Mouse (Mus musculus) midbrain, embryonic 12.5 days (tissue): Measurements from ENCODE around the gene Fhod1. TPM values are rescaled to one million over a fixed set of nuclear protein-coding genes. Genes with fewer than 3 reads are reported as not detected.

Experiments
- ATAC-seq: fragments of 200-750 bp; cut with Nextera tagmentation; 2 replicates; pipeline ENCODE4 v1.8.0; 2017; ENCODE audit warnings: low read depth, moderate TSS enrichment, moderate library complexity; ENCODE audit not compliant: low FRiP score
- H3K27ac ChIP-seq: fragments of 300-500 bp; sonication (generic); replicated peaks from 2 replicates; pipeline ENCODE4 v1.5.1; 2016; ENCODE audit warnings: mild to moderate bottlenecking
- H3K27me3 ChIP-seq: fragments of 300-500 bp; sonication (generic); 2 replicates; pipeline ENCODE4 v1.6.1; 2016; ENCODE audit warnings: mild to moderate bottlenecking
- H3K36me3 ChIP-seq: fragments of 300-500 bp; sonication (generic); 2 replicates; pipeline ENCODE4 v1.6.1; 2016
- H3K4me1 ChIP-seq: fragments of 300-500 bp; sonication (generic); 2 replicates; pipeline ENCODE4 v1.6.1; 2016
- H3K4me2 ChIP-seq: fragments of 300-500 bp; sonication (generic); replicated peaks from 2 replicates; pipeline ENCODE4 v1.6.1; 2016; ENCODE audit warnings: mild to moderate bottlenecking, moderate library complexity
- H3K4me3 ChIP-seq: fragments of 300-500 bp; sonication (generic); 2 replicates; pipeline ENCODE4 v1.5.1; 2016; ENCODE audit warnings: mild to moderate bottlenecking
- H3K9ac ChIP-seq: fragments of 300-500 bp; sonication (generic); replicated peaks from 2 replicates; pipeline ENCODE4 v1.6.1; 2016; ENCODE audit warnings: mild to moderate bottlenecking, moderate library complexity
- H3K9me3 ChIP-seq: fragments of 300-500 bp; sonication (generic); 2 replicates; pipeline ENCODE4 v1.6.1; 2016; ENCODE audit warnings: mild to moderate bottlenecking
- WGBS: fragments of 180-500 bp; shearing (Covaris S2); methylation state at CpG from one replicate; pipeline ENCODE4 v1.1.7; 2016; 5-methylcytosine and 5-hydroxymethylcytosine counted together
- polyA plus RNA-seq: library from polyadenylated mRNA; unstranded; fragments of >200 nt; fragmentation: Nextera tagmentation; extraction: Ambion mirVana; gene quantifications from 2 replicates; pipeline ENCODE4 v1.2.1, GENCODE M21; 2016

Fhod1 gene
- polyA plus RNA-seq, 1 experiment from 2014 or later = 2.0 TPM

GRCm38 (mm10) chr8:105361751-105362702 is 14.3 kb upstream of the Fhod1 start:
- Histone ChIP-seq H3K27ac (no peak overlapping the region), H3K4me3 (no peak overlapping the region), H3K9me3 (no peaks in the 10 kb centered on the region), H3K36me3 (peaks cover 17% of the 10 kb centered on the region; the same call in 1 of the 2 replicates), H3K4me2 (no peak overlapping the region), H3K4me1 (peaks cover 3% of the 10 kb centered on the region; the same call in 1 of the 2 replicates), H3K27me3 (no peaks in the 10 kb centered on the region), H3K9ac (no peak overlapping the region)
- no peak for ATAC-seq
- WGBS = 83% methylated on average over 12 of the region's 12 CpGs

- Histone ChIP-seq H3K9me3 (no peaks in the 10 kb centered on the region), H3K4me1 (peaks cover 3% of the 10 kb centered on the region; the same call in 1 of the 2 replicates), H3K4me2 (no peak overlapping the region), H3K9ac (no peak overlapping the region), H3K36me3 (peaks cover 12% of the 10 kb centered on the region; the same call in 1 of the 2 replicates), H3K27ac (no peak overlapping the region), H3K27me3 (no peaks in the 10 kb centered on the region), H3K4me3 (no peak overlapping the region)
- WGBS = 54% methylated on average over 4 of the region's 4 CpGs
- no peak for ATAC-seq
Measured at GRCm38 (mm10) chr8:105359646-105360045, 11.9 kb upstream of the Fhod1 start.

GRCm38 (mm10) chr8:105359208-105359607 is 11.5 kb upstream of the Fhod1 start:
- Histone ChIP-seq H3K9me3 (no peaks in the 10 kb centered on the region), H3K4me1 (peaks cover 3% of the 10 kb centered on the region; the same call in 1 of the 2 replicates), H3K4me2 (no peak overlapping the region), H3K4me3 (no peak overlapping the region), H3K36me3 (peaks cover 8% of the 10 kb centered on the region; the same call in 1 of the 2 replicates), H3K9ac (no peak overlapping the region), H3K27me3 (no peaks in the 10 kb centered on the region), H3K27ac (no peak overlapping the region)
- 74% methylated on average over 15 of the region's 15 CpGs for WGBS
- 0 out of 2 replicates have a peak, but pooled peaks have one; percentile 12 for ATAC-seq

- Histone ChIP-seq H3K4me1 (peaks cover 3% of the 10 kb centered on the region; the same call in 1 of the 2 replicates), H3K4me3 (no peak overlapping the region), H3K27ac (no peak overlapping the region), H3K9ac (no peak overlapping the region), H3K4me2 (no peak overlapping the region), H3K36me3 (peaks cover 3% of the 10 kb centered on the region; the same call in 1 of the 2 replicates), H3K9me3 (no peaks in the 10 kb centered on the region), H3K27me3 (no peaks in the 10 kb centered on the region)
- no peak for ATAC-seq
- WGBS = 88% methylated on average over 14 of the region's 14 CpGs
Measured at GRCm38 (mm10) chr8:105356681-105357080, 8.9 kb upstream of the Fhod1 start.

- H3K4me3 ChIP-seq = no peak overlapping the region
- H3K9me3 ChIP-seq = no peaks in the 10 kb centered on the region
- H3K27me3 ChIP-seq = peaks cover 7% of the 10 kb centered on the region
- ATAC-seq = no peak
- H3K27ac ChIP-seq = no peak overlapping the region
- WGBS = 62% methylated on average over 26 of the region's 26 CpGs
- H3K36me3 ChIP-seq = peaks cover 3% of the 10 kb centered on the region; the same call in 1 of the 2 replicates
- H3K9ac ChIP-seq = no peak overlapping the region
- no peak overlapping the region for H3K4me2 ChIP-seq
- peaks cover 6% of the 10 kb centered on the region for H3K4me1 ChIP-seq
Measured at GRCm38 (mm10) chr8:105355179-105356024, 7.6 kb upstream of the Fhod1 start.

GRCm38 (mm10) chr8:105354549-105354948 is 6.8 kb upstream of the Fhod1 start:
- Histone ChIP-seq H3K4me1 (peaks cover 12% of the 10 kb centered on the region), H3K9ac (no peak overlapping the region), H3K9me3 (no peaks in the 10 kb centered on the region), H3K36me3 (peaks cover 3% of the 10 kb centered on the region; the same call in 1 of the 2 replicates), H3K4me3 (no peak overlapping the region), H3K27ac (no peak overlapping the region), H3K4me2 (no peak overlapping the region), H3K27me3 (peaks cover 9% of the 10 kb centered on the region)
- ATAC-seq = no peak
- 89% methylated on average over 4 of the region's 4 CpGs for WGBS

- no peak for ATAC-seq
- Histone ChIP-seq H3K27me3 (peaks cover 9% of the 10 kb centered on the region), H3K9ac (no peak overlapping the region), H3K4me2 (no peak overlapping the region), H3K36me3 (peaks cover 3% of the 10 kb centered on the region; the same call in 1 of the 2 replicates), H3K27ac (no peak overlapping the region), H3K9me3 (no peaks in the 10 kb centered on the region), H3K4me1 (peaks cover 16% of the 10 kb centered on the region), H3K4me3 (no peak overlapping the region)
- 80% methylated on average over 8 of the region's 8 CpGs for WGBS
Measured at GRCm38 (mm10) chr8:105353583-105354135, 5.9 kb upstream of the Fhod1 start.

- 50% methylated on average over 7 of the region's 7 CpGs for WGBS
- H3K36me3 ChIP-seq = no peaks in the 10 kb centered on the region
- H3K27ac ChIP-seq = no peak overlapping the region
- H3K27me3 ChIP-seq = peaks cover 25% of the 10 kb centered on the region
- peak overlapping the region; percentile 89 for H3K4me2 ChIP-seq
- peaks cover 41% of the 10 kb centered on the region for H3K4me1 ChIP-seq
- no peak overlapping the region for H3K9ac ChIP-seq
- ATAC-seq = no peak
- H3K9me3 ChIP-seq = no peaks in the 10 kb centered on the region
- peak overlapping the region; percentile 57 for H3K4me3 ChIP-seq
Measured at GRCm38 (mm10) chr8:105350186-105350585, 2.4 kb upstream of the Fhod1 start.

GRCm38 (mm10) chr8:105349096-105349771 is 1.5 kb upstream of the Fhod1 start:
- Histone ChIP-seq H3K36me3 (no peaks in the 10 kb centered on the region), H3K4me3 (peak overlapping the region; percentile 57), H3K4me2 (peak overlapping the region; percentile 89), H3K27me3 (peaks cover 25% of the 10 kb centered on the region), H3K9ac (peak overlapping the region; percentile 70), H3K4me1 (peaks cover 41% of the 10 kb centered on the region), H3K9me3 (no peaks in the 10 kb centered on the region), H3K27ac (peak overlapping the region; percentile 65)
- 1% methylated on average over 30 of the region's 48 CpGs for WGBS
- ATAC-seq = peak; percentile 25

- no peaks in the 10 kb centered on the region for H3K36me3 ChIP-seq
Measured at GRCm38 (mm10) chr8:105348450-105349095, 820 bp upstream of the Fhod1 start, which contains the start of gene Slc9a5. Slc9a5 (plus strand) TSS chr8:105348843.

More at GRCm38 (mm10) chr8:105348450-105349095, 820 bp upstream of the Fhod1 start, which contains the start of gene Slc9a5:
- Histone ChIP-seq H3K4me2 (peak within 1 kb of the TSS; percentile 89), H3K9me3 (no peaks in the 10 kb centered on the region), H3K27me3 (peaks cover 25% of the 10 kb centered on the region), H3K27ac (peak within 1 kb of the TSS; percentile 65), H3K4me3 (peak within 1 kb of the TSS; percentile 57), H3K4me1 (peaks cover 41% of the 10 kb centered on the region), H3K9ac (peak within 1 kb of the TSS; percentile 70)
- WGBS = under 1% methylated on average over 34 of the region's 34 CpGs
- ATAC-seq = peak; percentile 38
